Mouse (Mus musculus): ENCODE results near the gene Bahcc1.

DNA sequence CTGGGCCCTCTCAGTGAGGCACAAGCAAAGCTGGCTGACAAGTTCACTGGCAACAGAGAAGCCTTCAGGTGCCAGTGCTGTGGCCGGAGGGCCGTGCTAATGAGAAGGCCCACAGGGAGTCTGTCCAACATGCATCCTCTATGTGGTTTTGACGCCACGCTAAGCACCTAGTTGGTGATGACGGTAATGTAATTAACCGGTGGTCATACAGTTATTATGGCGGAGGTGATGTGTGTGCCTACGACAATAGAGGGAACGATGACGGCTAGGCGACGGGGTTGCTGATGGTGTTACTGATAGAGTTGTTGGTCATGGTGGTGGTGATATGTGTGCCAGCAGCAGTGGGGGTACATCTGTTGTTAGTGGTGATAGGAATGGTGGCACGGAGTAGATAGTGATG, 25.2 kb downstream of the Bahcc1 start:
- TF ChIP-seq CTCF (IDR thresholded peaks at IDR 0.05; ENCODE audit: low read depth) (no peak), EP300 (IDR thresholded peaks at IDR 0.05; ENCODE audit: low read depth) (no peak)
